Mouse (Mus musculus) MEL (cell line): ENCODE data around the gene Ap1m1. TPM values are rescaled to one million over a fixed set of nuclear protein-coding genes. Genes with fewer than 3 reads are reported as not detected.

Experiments
- DNase-seq: peaks from one replicate; pipeline ENCODE4 v3.0.0; 2011; ENCODE audit warnings: low read depth, low spot score
- H3K27ac ChIP-seq: 2 replicates; pipeline ENCODE4 v1.5.1; 2012; ENCODE audit warnings: low read depth, mild to moderate bottlenecking, control low read depth, low read length, moderate library complexity; ENCODE audit not compliant: control insufficient read depth
- H3K27me3 ChIP-seq, 2 experiments: fragments of 150-350 bp in 1 of 2; sonication (generic) in 1 of 2; 2 replicates each; pipeline ENCODE4 v1.6.1; 2012; ENCODE audit warnings: low read length in 2 of 2, mild to moderate bottlenecking in 2 of 2, improper control_type of control experiment in 1 of 2, moderate library complexity in 1 of 2; ENCODE audit not compliant: insufficient read depth in 2 of 2, control insufficient read depth in 1 of 2
- H3K36me3 ChIP-seq, 2 experiments: 2 replicates each; pipeline ENCODE4 v1.6.1; 2012 to 2014; ENCODE audit warnings: low read length in 2 of 2, improper control_type of control experiment in 1 of 2, inconsistent platforms in 1 of 2, mild to moderate bottlenecking in 1 of 2; ENCODE audit not compliant: insufficient read depth in 2 of 2, control insufficient read depth in 1 of 2
- H3K4me1 ChIP-seq, 2 experiments: fragments of 150-350 bp in 1 of 2; sonication (generic) in 1 of 2; 2 replicates each; pipeline ENCODE4 v1.6.1; 2012; ENCODE audit warnings: low read length in 2 of 2, improper control_type of control experiment in 1 of 2, mild to moderate bottlenecking in 1 of 2; ENCODE audit not compliant: insufficient read depth in 2 of 2, control insufficient read depth in 1 of 2
- H3K4me3 ChIP-seq, 2 experiments: fragments of 150-350 bp in 1 of 2; sonication (generic) in 1 of 2; 2 replicates each; pipeline ENCODE4 v1.5.1; 2012; ENCODE audit warnings: low read depth in 2 of 2, low read length in 2 of 2, mild to moderate bottlenecking in 2 of 2, moderate library complexity in 2 of 2, control low read depth in 1 of 2, improper control_type of control experiment in 1 of 2; ENCODE audit not compliant: control insufficient read depth in 1 of 2, insufficient read depth in 1 of 2
- H3K79me2 ChIP-seq: 2 replicates; pipeline ENCODE4 v1.6.1; 2012; ENCODE audit warnings: mild to moderate bottlenecking, low read length, moderate library complexity; ENCODE audit not compliant: control insufficient read depth, poor library complexity, insufficient read depth
- H3K9ac ChIP-seq: 2 replicates; pipeline ENCODE4 v1.6.1; 2012; ENCODE audit warnings: low read depth, mild to moderate bottlenecking, control low read depth, low read length, moderate library complexity; ENCODE audit not compliant: control insufficient read depth, poor library complexity, severe bottlenecking
- H3K9me3 ChIP-seq: fragments of 150-350 bp; sonication (generic); replicated peaks from 2 replicates; pipeline ENCODE4 v1.6.1; 2012; ENCODE audit warnings: mild to moderate bottlenecking, low read length, improper control_type of control experiment, moderate library complexity; ENCODE audit not compliant: insufficient read depth
- CHD1 ChIP-seq: IDR thresholded peaks from 2 replicates; pipeline ENCODE4 v1.6.1; 2012; ENCODE audit warnings: low read depth, mild to moderate bottlenecking, inconsistent platforms, low read length, improper control_type of control experiment
- CHD2 ChIP-seq: IDR thresholded peaks from 2 replicates; pipeline ENCODE4 v1.6.1; 2011; ENCODE audit warnings: low read length, improper control_type of control experiment
- ELF1 ChIP-seq: IDR thresholded peaks from 2 replicates; pipeline ENCODE4 v1.6.1; 2014; ENCODE audit warnings: low read depth, mild to moderate bottlenecking, inconsistent platforms, low read length, improper control_type of control experiment, moderate library complexity
- EP300 ChIP-seq, 2 experiments: IDR thresholded peaks; 2 replicates each; pipeline ENCODE4 v1.6.1; 2011; ENCODE audit warnings: improper control_type of control experiment in 2 of 2, low read length in 2 of 2, low read depth in 1 of 2, mild to moderate bottlenecking in 1 of 2
- JUND ChIP-seq: IDR thresholded peaks from 2 replicates; pipeline ENCODE4 v1.6.1; 2011; ENCODE audit warnings: low read depth, mild to moderate bottlenecking, improper control_type of control experiment, low read length
- MYB ChIP-seq: IDR thresholded peaks from 2 replicates; pipeline ENCODE4 v1.6.1; 2011; ENCODE audit warnings: mild to moderate bottlenecking, low read depth, low read length, improper control_type of control experiment
- NELFE ChIP-seq: IDR thresholded peaks from 2 replicates; pipeline ENCODE4 v1.6.1; 2011; ENCODE audit warnings: low read depth, low read length, improper control_type of control experiment
- POLR2A ChIP-seq, 2 experiments: IDR thresholded peaks; 2 replicates each; pipeline ENCODE4 v1.6.1; 2011 to 2012; ENCODE audit warnings: low read length in 2 of 2, mild to moderate bottlenecking in 2 of 2, control low read depth in 1 of 2, improper control_type of control experiment in 1 of 2, low read depth in 1 of 2, moderate library complexity in 1 of 2; ENCODE audit not compliant: control insufficient read depth in 1 of 2, insufficient read depth in 1 of 2, poor library complexity in 1 of 2
- POLR2AphosphoS2 ChIP-seq: IDR thresholded peaks from 2 replicates; pipeline ENCODE4 v1.6.1; 2011; ENCODE audit warnings: low read length, improper control_type of control experiment
- RCOR1 ChIP-seq: IDR thresholded peaks from 2 replicates; pipeline ENCODE4 v1.6.1; 2012; ENCODE audit warnings: low read depth, mild to moderate bottlenecking, inconsistent platforms, low read length, improper control_type of control experiment
- TBP ChIP-seq: IDR thresholded peaks from 2 replicates; pipeline ENCODE4 v1.8.0; 2011; ENCODE audit warnings: low read depth, low read length, improper control_type of control experiment
- UBTF ChIP-seq: IDR thresholded peaks from 2 replicates; pipeline ENCODE4 v1.6.1; 2012; ENCODE audit warnings: low read depth, mild to moderate bottlenecking, inconsistent platforms, low read length, improper control_type of control experiment, moderate library complexity, borderline replicate concordance; ENCODE audit not compliant: insufficient read depth
- USF2 ChIP-seq, 2 experiments: IDR thresholded peaks; 2 replicates each; pipeline ENCODE4 v1.6.1; 2011 to 2012; ENCODE audit warnings: improper control_type of control experiment in 2 of 2, low read length in 2 of 2, borderline replicate concordance in 1 of 2, inconsistent platforms in 1 of 2, low read depth in 1 of 2, mild to moderate bottlenecking in 1 of 2; ENCODE audit not compliant: insufficient read depth in 1 of 2
- ZC3H11A ChIP-seq: IDR thresholded peaks from 2 replicates; pipeline ENCODE4 v1.6.1; 2012; ENCODE audit warnings: low read depth, mild to moderate bottlenecking, inconsistent platforms, low read length, improper control_type of control experiment
- ZMIZ1 ChIP-seq: IDR thresholded peaks from 2 replicates; pipeline ENCODE4 v1.6.1; 2012; ENCODE audit warnings: low read depth, mild to moderate bottlenecking, inconsistent platforms, low read length, improper control_type of control experiment, moderate library complexity
- ZNF384 ChIP-seq: IDR thresholded peaks from 2 replicates; pipeline ENCODE4 v1.6.1; 2012; ENCODE audit warnings: low read depth, mild to moderate bottlenecking, inconsistent platforms, low read length, improper control_type of control experiment
- polyA plus RNA-seq, 2 experiments: library from polyadenylated mRNA; stranded (reverse) in 1 of 2; unstranded in 1 of 2; fragments of >175 nt in 1 of 2; fragments of >200 nt in 1 of 2; gene quantifications; 2 replicates each; pipeline versions ENCODE4 v1.2.1 to v1.2.4; 2012; ENCODE audit warnings: low replicate concordance in 2 of 2, low read depth in 1 of 2; ENCODE audit not compliant: insufficient read length in 2 of 2, insufficient read depth in 1 of 2, missing spikeins in 1 of 2
- total RNA-seq: library from RNA; depleted of rRNA; stranded (reverse); fragments of 300-350 nt; gene quantifications from 2 replicates; pipeline ENCODE4 v1.2.3, GENCODE M21; 2012

The Ap1m1 gene
- total and polyA plus RNA-seq, 3 experiments, result 47.4 to 117 TPM; not detected in 1

- TF ChIP-seq USF2 (IDR thresholded peaks at IDR 0.05; ENCODE audit: borderline replicate concordance in 1 of 2, insufficient read depth in 1 of 2, low read depth in 1 of 2, low read length in 2 of 2), result no peak
These were observed 37.4 kb downstream of the Ap1m1 start (continued) for GRCm38 (mm10) chr8:72277244-72277643.

GRCm38 (mm10) chr8:72279151-72279550, 39.3 kb downstream of the Ap1m1 start:
- H3K4me1 ChIP-seq, result peaks cover 6 to 12% of the 10 kb centered on the region in 2 experiments
- no peak for TF ChIP-seq EP300 (IDR thresholded peaks at IDR 0.05; ENCODE audit: low read depth in 1 of 2, low read length in 2 of 2)
- TF ChIP-seq JUND, result no peak
- TF ChIP-seq USF2 (IDR thresholded peaks at IDR 0.05; ENCODE audit: borderline replicate concordance in 1 of 2, insufficient read depth in 1 of 2, low read depth in 1 of 2, low read length in 2 of 2), result no peak
- TF ChIP-seq POLR2A (IDR thresholded peaks at IDR 0.05; ENCODE audit: control insufficient read depth in 1 of 2, insufficient read depth in 1 of 2, low read depth in 1 of 2, low read length in 2 of 2, poor library complexity in 1 of 2), result no peak
- TF ChIP-seq ZC3H11A, result no peak
- no peak for TF ChIP-seq ZMIZ1
- TF ChIP-seq ZNF384, result no peak
- TF ChIP-seq CHD1, result no peak
- no peak for TF ChIP-seq MYB
- no peak for TF ChIP-seq NELFE
- no peak for TF ChIP-seq TBP
- TF ChIP-seq CHD2, result no peak
- no peak for TF ChIP-seq ELF1
- TF ChIP-seq POLR2AphosphoS2, result no peak
- H3K79me2 ChIP-seq, result no peaks in the 10 kb centered on the region
- no peak for DNase-seq
- no peak overlapping the region for H3K9ac ChIP-seq
- H3K27ac ChIP-seq, result no peak overlapping the region
- H3K27me3 ChIP-seq, result peaks cover 0 to 1% of the 10 kb centered on the region in 2 experiments; a peak in 1 of 4 replicates
- no peak overlapping the region for H3K4me3 ChIP-seq
- H3K9me3 ChIP-seq, result no peaks in the 10 kb centered on the region
- peaks cover 0 to 8% of the 10 kb centered on the region in 2 experiments; a peak in 2 of 4 replicates for H3K36me3 ChIP-seq

GRCm38 (mm10) chr8:72281634-72282033, 41.8 kb downstream of the Ap1m1 start:
- peak; percentile 84 for TF ChIP-seq RCOR1
- no peak for TF ChIP-seq ZC3H11A
- no peak for TF ChIP-seq NELFE
- no peak for TF ChIP-seq TBP
- TF ChIP-seq UBTF, result no peak
- TF ChIP-seq CHD1, result no peak
- Histone ChIP-seq H3K9me3 (no peaks in the 10 kb centered on the region), H3K9ac (no peak overlapping the region), H3K79me2 (no peaks in the 10 kb centered on the region), H3K4me1 (peaks cover 6 to 22% of the 10 kb centered on the region in 2 experiments), H3K27ac (no peak overlapping the region), H3K27me3 (peaks cover 0 to 1% of the 10 kb centered on the region in 2 experiments; a peak in 1 of 4 replicates), H3K36me3 (peaks cover 0 to 11% of the 10 kb centered on the region in 2 experiments; a peak in 2 of 4 replicates), H3K4me3 (no peak overlapping the region)
- DNase-seq, result no peak
